Mouse (Mus musculus) 3134 (cell line): ENCODE measurements around the gene Auts2.

Experiments
- DNase-seq: peaks from one replicate; pipeline ENCODE4 v3.0.0-alpha.2; 2011; ENCODE audit warnings: low spot score; ENCODE audit not compliant: insufficient read length; ENCODE audit errors: extremely low read depth

Gene Auts2

GRCm38 (mm10) chr5:132458498-132458897 lies 84.6 kb downstream of the Auts2 start:
- DNase-seq, result no peak

GRCm38 (mm10) chr5:132452381-132452780 lies 90.8 kb downstream of the Auts2 start:
- no peak for DNase-seq

DNA sequence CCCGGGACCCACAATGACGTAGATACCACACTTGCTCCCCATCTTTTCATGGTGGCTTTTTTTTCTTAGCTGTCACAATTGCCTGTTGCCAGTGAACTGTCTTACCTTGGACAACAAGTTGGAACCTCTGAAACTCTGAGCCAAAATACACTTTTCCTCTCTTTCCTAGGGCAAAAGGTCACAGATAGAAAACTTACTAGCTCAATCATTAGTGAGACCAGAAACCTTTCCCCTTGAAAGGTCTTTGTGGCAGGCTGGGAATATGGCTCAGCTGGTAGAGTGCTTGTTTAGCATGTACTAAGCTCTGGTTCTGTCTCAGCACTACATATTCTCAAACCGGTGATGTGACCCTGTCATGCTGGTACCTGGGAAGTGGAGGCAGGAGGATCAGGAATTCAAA lies 93.1 kb downstream of the Auts2 start:
- DNase-seq, result no peak

DNA sequence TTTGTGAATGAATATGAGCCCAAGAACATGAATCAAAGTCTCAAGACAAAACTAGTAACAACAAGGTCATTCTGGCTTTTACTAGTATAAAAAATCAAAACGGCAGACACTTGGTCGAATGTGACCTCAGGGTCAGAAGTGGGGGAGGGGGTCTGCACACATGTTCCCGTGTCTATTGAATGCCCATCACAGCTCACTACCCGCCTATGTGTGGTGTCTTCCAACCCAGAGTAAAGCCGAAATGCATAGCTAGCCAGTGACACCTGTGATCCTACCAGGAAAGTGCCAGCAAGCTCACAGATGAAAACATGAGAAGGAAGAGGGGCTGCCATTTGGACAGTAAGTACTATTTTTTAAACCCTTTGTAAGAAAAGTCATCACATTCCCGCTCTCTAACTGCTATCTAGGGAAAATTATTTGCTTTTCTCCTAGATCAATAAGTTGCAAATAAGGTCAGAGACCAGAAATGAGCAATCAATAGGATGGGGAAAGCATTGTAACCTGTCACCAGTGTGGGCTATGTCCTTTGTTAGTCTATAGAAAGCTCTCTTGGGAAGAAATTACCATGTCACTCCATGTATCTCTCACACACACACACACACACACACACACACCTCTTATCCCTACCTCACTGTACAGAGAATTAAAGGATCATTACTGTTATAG lies 94.6 kb downstream of the Auts2 start:
- no peak for DNase-seq

DNA sequence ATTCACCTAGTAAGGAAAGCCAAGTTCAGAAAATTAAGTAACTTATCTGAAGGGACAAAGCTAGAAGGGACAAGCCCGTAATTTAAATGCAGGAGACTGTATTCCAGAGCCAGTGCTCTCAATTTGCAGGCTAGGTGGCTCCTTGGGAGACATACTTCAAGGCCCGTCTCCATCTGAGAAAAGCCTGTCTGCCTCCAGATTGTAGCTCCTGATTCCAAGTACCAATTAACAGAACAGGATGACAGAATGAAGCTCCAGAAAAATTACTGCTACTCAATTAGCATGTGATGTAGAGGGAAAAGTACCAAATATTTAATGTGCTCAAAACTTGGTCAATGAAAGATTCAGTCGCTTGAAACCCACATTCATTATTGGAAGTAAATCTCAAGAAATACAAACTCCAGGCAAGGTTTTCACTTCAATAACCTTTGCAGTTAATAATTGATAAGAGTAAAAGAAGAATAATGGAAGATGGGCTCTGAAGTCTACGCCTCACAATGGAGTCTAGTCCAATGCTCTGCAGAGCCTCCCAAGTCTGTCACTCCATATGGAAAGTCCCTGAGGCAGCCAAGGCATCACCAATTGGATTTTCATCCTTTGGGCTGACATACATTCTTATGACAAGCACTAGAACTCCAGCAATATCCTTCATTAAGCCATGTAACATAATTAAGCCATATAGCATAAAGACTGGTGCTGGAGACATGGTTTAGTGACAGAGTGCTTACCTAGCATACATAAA lies 97.8 kb downstream of the Auts2 start:
- DNase-seq, result no peak

DNA sequence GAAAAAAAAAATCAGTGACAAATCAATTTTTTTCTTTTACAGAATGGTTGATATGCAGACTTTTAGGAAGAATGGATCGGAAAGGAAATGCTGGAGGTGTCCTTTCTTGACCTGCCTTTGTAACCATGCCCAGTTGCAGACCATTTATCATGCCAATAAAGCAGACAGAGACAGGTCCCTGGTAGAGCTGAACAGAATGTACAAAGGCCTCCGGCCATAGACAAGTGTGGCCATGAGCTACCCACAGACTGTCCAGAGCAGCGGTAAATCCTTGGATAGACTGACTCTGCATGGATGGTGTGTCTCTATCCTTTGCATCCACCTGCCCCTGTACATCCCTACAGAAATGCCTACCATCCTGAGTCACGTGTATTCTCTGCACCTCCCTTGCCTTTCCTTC lies 100.2 kb downstream of the Auts2 start:
- DNase-seq, result no peak

DNA sequence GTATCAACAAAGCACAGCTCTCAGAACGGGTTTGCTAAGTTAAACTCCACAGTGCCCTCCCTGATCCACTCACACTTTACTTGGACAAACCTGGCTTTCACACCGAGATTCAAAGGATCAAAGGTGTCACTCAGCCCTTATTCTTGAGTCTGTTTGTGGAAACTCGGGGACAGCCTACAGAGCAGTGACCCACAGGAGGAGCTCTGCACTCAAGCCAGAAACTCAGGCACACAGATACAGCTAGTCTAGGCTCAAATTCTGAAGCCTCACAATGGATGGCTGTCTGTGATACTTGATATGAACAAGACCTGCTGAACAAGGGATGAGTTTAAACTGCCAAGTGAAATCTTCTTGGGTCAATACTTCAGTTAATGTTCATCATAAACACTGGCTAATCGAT lies 104.7 kb downstream of the Auts2 start:
- DNase-seq, result no peak

DNA sequence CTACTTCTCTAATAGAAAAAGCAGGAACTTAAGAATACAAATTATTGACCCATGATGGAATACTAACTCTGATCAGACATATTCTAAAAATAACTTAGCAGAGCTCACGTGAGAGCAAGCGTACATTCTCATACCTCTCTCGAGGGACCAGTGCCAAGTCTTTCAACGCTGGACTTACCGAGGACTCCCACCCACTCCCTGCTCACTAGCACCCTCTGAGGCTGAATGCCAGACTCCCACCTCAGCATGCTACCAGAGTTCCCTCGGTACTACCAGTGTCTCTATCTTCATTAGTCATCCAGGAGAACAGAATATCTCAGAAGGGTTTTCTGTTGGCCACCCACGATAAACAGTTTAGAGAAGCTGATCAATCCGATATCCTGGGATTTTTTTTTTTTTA lies 105.2 kb downstream of the Auts2 start:
- DNase-seq, result no peak

- no peak for DNase-seq
Observed at GRCm38 (mm10) chr5:132437478-132437877, 105.7 kb downstream of the Auts2 start.

DNA sequence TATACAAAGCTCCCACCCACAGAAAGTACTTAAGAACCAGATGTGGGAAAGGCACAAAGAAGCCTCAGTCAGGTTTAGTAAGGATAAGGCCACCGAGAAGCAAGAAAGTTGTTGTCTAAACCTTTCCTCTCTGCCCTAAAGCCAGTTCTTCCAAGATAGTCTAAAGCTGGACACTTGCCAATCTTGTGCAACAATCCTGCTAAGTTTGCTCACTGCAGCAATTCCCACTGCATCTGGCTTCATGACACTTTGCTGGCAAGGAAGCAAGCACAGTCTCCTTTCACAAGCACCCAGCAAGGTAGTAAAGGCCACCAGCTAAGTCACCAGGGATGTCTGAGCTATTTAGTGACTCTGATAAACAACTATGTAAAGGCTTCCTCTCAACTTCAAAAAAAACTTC lies 106.2 kb downstream of the Auts2 start:
- DNase-seq, result no peak

DNA sequence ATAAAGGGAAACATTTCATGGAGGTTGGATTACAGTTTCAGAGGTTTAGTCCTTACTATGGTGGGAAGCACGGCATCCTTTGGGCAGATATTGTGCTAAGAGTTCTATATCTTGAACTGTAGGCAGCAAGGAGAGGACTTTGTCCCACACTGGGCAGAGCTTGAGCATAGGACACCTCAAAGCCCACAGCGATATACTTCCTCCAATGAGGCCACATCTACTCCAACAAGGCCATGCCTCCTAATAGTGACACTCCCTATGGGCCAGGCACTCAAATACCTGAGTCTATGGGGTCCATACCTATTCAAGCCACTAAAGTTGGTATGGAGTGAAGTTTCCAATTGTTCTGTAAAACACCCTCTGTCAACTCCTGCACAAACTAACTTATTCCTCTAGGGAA lies 106.7 kb downstream of the Auts2 start:
- no peak for DNase-seq

GRCm38 (mm10) chr5:132435401-132435800 lies 107.7 kb downstream of the Auts2 start:
- no peak for DNase-seq

DNA sequence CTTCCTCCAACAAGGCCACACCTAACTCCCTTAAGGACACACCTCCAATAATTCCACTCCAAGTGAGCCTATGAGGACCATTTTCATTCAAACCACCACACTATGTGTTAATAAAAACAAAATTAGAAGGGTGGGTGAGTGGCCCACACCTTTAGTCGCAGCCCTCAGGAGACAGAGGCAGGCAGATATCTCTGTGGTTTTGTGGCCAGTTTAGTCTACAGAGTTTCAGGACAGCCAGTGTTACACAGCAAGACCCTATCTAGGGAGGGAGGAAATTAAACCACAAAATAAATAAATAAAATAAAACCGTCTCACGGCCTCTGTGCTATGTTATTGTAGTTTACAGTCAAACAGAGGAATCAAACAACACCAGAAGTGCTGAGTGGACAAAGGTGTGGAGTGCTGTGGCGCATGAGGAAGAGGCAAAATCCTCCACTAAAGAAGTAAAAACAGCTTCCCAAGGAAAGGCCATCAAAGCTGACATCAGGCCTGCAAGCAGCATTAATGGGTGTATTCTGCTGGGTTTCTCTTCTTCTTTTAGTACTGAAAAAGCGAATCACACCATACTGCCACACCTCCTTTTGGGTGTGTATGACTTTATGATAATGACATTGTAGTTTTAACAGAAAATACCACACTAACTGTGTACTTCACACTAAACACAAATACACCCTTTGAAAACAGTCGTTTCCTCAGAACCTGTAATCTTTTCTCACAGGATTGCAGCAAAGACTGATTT lies 109.6 kb downstream of the Auts2 start:
- no peak for DNase-seq

DNA sequence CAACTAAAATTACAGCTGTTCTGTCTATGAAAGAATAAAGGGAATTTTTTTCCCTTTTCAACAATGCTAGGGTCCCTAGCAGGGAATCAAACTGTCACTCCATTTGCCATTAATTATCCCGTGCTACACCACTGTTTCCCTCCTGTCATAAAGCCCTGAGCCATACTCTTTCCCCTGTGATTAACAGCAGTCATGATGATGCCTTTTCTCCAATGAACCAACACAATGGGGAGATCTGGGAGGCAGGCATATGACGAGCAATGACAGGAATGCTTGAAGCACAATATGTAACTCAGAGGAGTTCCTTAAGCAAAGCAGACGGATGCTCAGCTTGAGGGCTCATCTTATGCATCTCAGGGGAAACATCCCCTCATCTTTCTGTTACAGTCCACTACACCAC lies 113.8 kb downstream of the Auts2 start:
- DNase-seq, result no peak

GRCm38 (mm10) chr5:132426342-132426741 lies 116.8 kb downstream of the Auts2 start:
- DNase-seq, result no peak

- no peak for DNase-seq
Observed at GRCm38 (mm10) chr5:132425792-132426309, 117.3 kb downstream of the Auts2 start.

DNA sequence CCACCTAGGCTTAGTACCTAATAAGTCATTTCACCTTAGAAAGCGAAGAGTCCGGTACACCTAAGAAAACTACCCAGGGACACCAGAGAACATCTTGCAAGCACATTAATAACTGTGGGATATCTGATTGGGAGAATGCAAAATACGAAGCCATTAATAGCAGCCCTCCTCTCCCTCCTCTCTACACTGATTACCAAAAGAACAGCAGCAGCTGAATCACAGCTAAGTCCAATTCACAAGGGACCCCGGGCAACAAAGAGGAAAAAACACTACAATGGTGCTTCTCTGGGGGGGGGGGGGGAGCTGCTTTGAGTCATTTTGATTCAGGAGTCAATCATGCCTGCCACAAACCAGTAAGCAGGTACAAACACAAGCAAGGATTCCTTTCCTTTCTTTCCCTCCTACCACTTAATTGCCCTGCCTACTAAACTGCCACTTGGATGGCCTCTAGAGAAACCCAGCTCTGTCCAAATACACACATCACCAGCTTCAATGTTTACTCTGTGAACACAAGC lies 132.7 kb downstream of the Auts2 start:
- no peak for DNase-seq

GRCm38 (mm10) chr5:132408892-132409575 lies 134.1 kb downstream of the Auts2 start:
- DNase-seq, result no peak

GRCm38 (mm10) chr5:132400556-132400955 lies 142.6 kb downstream of the Auts2 start:
- DNase-seq, result no peak

GRCm38 (mm10) chr5:132399486-132399885 lies 143.7 kb downstream of the Auts2 start:
- DNase-seq, result no peak

DNA sequence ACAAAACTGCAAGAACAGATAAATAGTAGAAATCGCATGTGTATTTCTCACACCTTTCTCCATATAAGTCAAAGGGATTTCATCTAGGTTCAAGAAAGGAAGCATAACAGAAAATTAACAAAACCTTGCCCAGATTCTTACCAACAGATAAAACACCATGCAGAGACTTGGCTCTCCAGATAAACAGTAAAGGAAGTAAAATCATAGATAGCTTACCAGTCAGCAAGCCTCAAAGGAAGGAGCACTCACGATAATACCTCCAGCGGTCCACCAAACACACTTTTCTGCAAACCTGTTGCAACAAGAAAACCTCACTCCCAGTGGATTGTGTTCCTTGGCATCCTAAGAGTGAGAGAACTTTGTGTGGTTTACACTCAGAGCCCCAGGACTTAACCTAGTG lies 147.2 kb downstream of the Auts2 start:
- no peak for DNase-seq
